Mouse (Mus musculus): ENCODE measurements at regions not wholly inside any gene's neighbourhood (a gene's known extent, or its start where the extent isn't known, plus 50 kb on each side); places are given as distances from the start of the nearest gene placed in this dataset.

DNA sequence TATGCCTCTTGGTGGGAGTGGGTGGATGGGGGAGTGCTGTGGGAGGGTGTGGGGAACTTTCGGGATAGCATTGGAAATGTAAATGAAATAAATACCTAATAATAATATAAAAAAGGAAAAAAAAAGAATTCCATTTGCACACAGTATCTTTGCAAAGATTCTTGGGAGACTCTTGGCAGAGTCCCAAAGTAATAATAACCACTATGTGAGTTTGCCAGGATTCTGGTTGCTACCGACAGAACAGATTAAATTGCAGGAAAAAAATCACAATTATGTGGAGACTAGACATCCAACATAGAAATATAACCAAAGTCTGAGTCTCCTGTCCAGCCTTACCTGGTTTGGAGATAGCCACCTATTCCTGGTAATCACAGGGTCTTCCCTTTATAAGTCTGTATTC, 75.6 kb upstream of the Fam49a start:
- TF ChIP-seq CTCF (IDR thresholded peaks at IDR 0.05; ENCODE audit: low read depth, low read length) (no peak), POLR2A (IDR thresholded peaks at IDR 0.05; ENCODE audit: borderline replicate concordance, low read depth, low read length) (no peak)

Data from bone marrow macrophage, adult 2 months (primary cell).